Mouse (Mus musculus) MEL (cell line): ENCODE data around the gene Nbas. TPM values are rescaled to one million over a fixed set of nuclear protein-coding genes. Genes with fewer than 3 reads are reported as not detected.

ENCODE experiments used
- DNase-seq: peaks from one replicate; pipeline ENCODE4 v3.0.0; 2011; ENCODE audit warnings: low read depth, low spot score
- H3K27ac ChIP-seq: 2 replicates; pipeline ENCODE4 v1.5.1; 2012; ENCODE audit warnings: low read depth, mild to moderate bottlenecking, control low read depth, low read length, moderate library complexity; ENCODE audit not compliant: control insufficient read depth
- H3K27me3 ChIP-seq, 2 experiments: fragments of 150-350 bp in 1 of 2; sonication (generic) in 1 of 2; 2 replicates each; pipeline ENCODE4 v1.6.1; 2012; ENCODE audit warnings: low read length in 2 of 2, mild to moderate bottlenecking in 2 of 2, improper control_type of control experiment in 1 of 2, moderate library complexity in 1 of 2; ENCODE audit not compliant: insufficient read depth in 2 of 2, control insufficient read depth in 1 of 2
- H3K36me3 ChIP-seq, 2 experiments: 2 replicates each; pipeline ENCODE4 v1.6.1; 2012 to 2014; ENCODE audit warnings: low read length in 2 of 2, improper control_type of control experiment in 1 of 2, inconsistent platforms in 1 of 2, mild to moderate bottlenecking in 1 of 2; ENCODE audit not compliant: insufficient read depth in 2 of 2, control insufficient read depth in 1 of 2
- H3K4me1 ChIP-seq, 2 experiments: fragments of 150-350 bp in 1 of 2; sonication (generic) in 1 of 2; 2 replicates each; pipeline ENCODE4 v1.6.1; 2012; ENCODE audit warnings: low read length in 2 of 2, improper control_type of control experiment in 1 of 2, mild to moderate bottlenecking in 1 of 2; ENCODE audit not compliant: insufficient read depth in 2 of 2, control insufficient read depth in 1 of 2
- H3K4me3 ChIP-seq, 2 experiments: fragments of 150-350 bp in 1 of 2; sonication (generic) in 1 of 2; 2 replicates each; pipeline ENCODE4 v1.5.1; 2012; ENCODE audit warnings: low read depth in 2 of 2, low read length in 2 of 2, mild to moderate bottlenecking in 2 of 2, moderate library complexity in 2 of 2, control low read depth in 1 of 2, improper control_type of control experiment in 1 of 2; ENCODE audit not compliant: control insufficient read depth in 1 of 2, insufficient read depth in 1 of 2
- H3K79me2 ChIP-seq: 2 replicates; pipeline ENCODE4 v1.6.1; 2012; ENCODE audit warnings: mild to moderate bottlenecking, low read length, moderate library complexity; ENCODE audit not compliant: control insufficient read depth, poor library complexity, insufficient read depth
- H3K9ac ChIP-seq: 2 replicates; pipeline ENCODE4 v1.6.1; 2012; ENCODE audit warnings: low read depth, mild to moderate bottlenecking, control low read depth, low read length, moderate library complexity; ENCODE audit not compliant: control insufficient read depth, poor library complexity, severe bottlenecking
- H3K9me3 ChIP-seq: fragments of 150-350 bp; sonication (generic); replicated peaks from 2 replicates; pipeline ENCODE4 v1.6.1; 2012; ENCODE audit warnings: mild to moderate bottlenecking, low read length, improper control_type of control experiment, moderate library complexity; ENCODE audit not compliant: insufficient read depth
- BHLHE40 ChIP-seq: IDR thresholded peaks from 2 replicates; pipeline ENCODE4 v1.6.1; 2012; ENCODE audit warnings: low read depth, mild to moderate bottlenecking, inconsistent platforms, low read length, improper control_type of control experiment, borderline replicate concordance
- CTCF ChIP-seq, 3 experiments: IDR thresholded peaks in 2 of 3; conservative IDR thresholded peaks in 1 of 3; 2 replicates each; pipeline ENCODE4 v1.5.1; 2011 to 2012; ENCODE audit warnings: low read length in 3 of 3, low read depth in 2 of 3, mild to moderate bottlenecking in 2 of 3, improper control_type of control experiment in 1 of 3, inconsistent platforms in 1 of 3, mixed read lengths in 1 of 3, moderate library complexity in 1 of 3; ENCODE audit not compliant: control insufficient read depth in 1 of 3, insufficient read depth in 1 of 3, poor library complexity in 1 of 3, severe bottlenecking in 1 of 3
- EP300 ChIP-seq, 2 experiments: IDR thresholded peaks; 2 replicates each; pipeline ENCODE4 v1.6.1; 2011; ENCODE audit warnings: improper control_type of control experiment in 2 of 2, low read length in 2 of 2, low read depth in 1 of 2, mild to moderate bottlenecking in 1 of 2
- GABPA ChIP-seq: IDR thresholded peaks from 2 replicates; pipeline ENCODE4 v1.6.1; 2012; ENCODE audit warnings: low read depth, mild to moderate bottlenecking, inconsistent platforms, low read length, improper control_type of control experiment, moderate library complexity
- MYB ChIP-seq: IDR thresholded peaks from 2 replicates; pipeline ENCODE4 v1.6.1; 2011; ENCODE audit warnings: mild to moderate bottlenecking, low read depth, low read length, improper control_type of control experiment
- MYC ChIP-seq: IDR thresholded peaks from 2 replicates; pipeline ENCODE4 v1.6.1; 2011; ENCODE audit warnings: low read depth, mild to moderate bottlenecking, low read length, improper control_type of control experiment, moderate library complexity
- NELFE ChIP-seq: IDR thresholded peaks from 2 replicates; pipeline ENCODE4 v1.6.1; 2011; ENCODE audit warnings: low read depth, low read length, improper control_type of control experiment
- NRF1 ChIP-seq: IDR thresholded peaks from 2 replicates; pipeline ENCODE4 v1.6.1; 2014; ENCODE audit warnings: low read depth, mild to moderate bottlenecking, inconsistent platforms, low read length, improper control_type of control experiment, moderate library complexity; ENCODE audit not compliant: poor library complexity, insufficient read depth, severe bottlenecking
- RAD21 ChIP-seq: IDR thresholded peaks from 2 replicates; pipeline ENCODE4 v1.6.1; 2011; ENCODE audit warnings: mild to moderate bottlenecking, low read depth, low read length, improper control_type of control experiment
- TAL1 ChIP-seq: IDR thresholded peaks from 2 replicates; pipeline ENCODE4 v1.6.1; 2012; ENCODE audit warnings: mild to moderate bottlenecking, inconsistent platforms, low read length, moderate library complexity, mixed read lengths
- TBP ChIP-seq: IDR thresholded peaks from 2 replicates; pipeline ENCODE4 v1.8.0; 2011; ENCODE audit warnings: low read depth, low read length, improper control_type of control experiment
- ZC3H11A ChIP-seq: IDR thresholded peaks from 2 replicates; pipeline ENCODE4 v1.6.1; 2012; ENCODE audit warnings: low read depth, mild to moderate bottlenecking, inconsistent platforms, low read length, improper control_type of control experiment
- ZMIZ1 ChIP-seq: IDR thresholded peaks from 2 replicates; pipeline ENCODE4 v1.6.1; 2012; ENCODE audit warnings: low read depth, mild to moderate bottlenecking, inconsistent platforms, low read length, improper control_type of control experiment, moderate library complexity
- ZNF384 ChIP-seq: IDR thresholded peaks from 2 replicates; pipeline ENCODE4 v1.6.1; 2012; ENCODE audit warnings: low read depth, mild to moderate bottlenecking, inconsistent platforms, low read length, improper control_type of control experiment
- polyA plus RNA-seq, 2 experiments: library from polyadenylated mRNA; stranded (reverse) in 1 of 2; unstranded in 1 of 2; fragments of >175 nt in 1 of 2; fragments of >200 nt in 1 of 2; gene quantifications; 2 replicates each; pipeline versions ENCODE4 v1.2.1 to v1.2.4; 2012; ENCODE audit warnings: low replicate concordance in 2 of 2, low read depth in 1 of 2; ENCODE audit not compliant: insufficient read length in 2 of 2, insufficient read depth in 1 of 2, missing spikeins in 1 of 2
- total RNA-seq: library from RNA; depleted of rRNA; stranded (reverse); fragments of 300-350 nt; gene quantifications from 2 replicates; pipeline ENCODE4 v1.2.3, GENCODE M21; 2012

The Nbas gene
- total and polyA plus RNA-seq, 3 experiments = 24.2 to 25.7 TPM; not detected in 1

DNA sequence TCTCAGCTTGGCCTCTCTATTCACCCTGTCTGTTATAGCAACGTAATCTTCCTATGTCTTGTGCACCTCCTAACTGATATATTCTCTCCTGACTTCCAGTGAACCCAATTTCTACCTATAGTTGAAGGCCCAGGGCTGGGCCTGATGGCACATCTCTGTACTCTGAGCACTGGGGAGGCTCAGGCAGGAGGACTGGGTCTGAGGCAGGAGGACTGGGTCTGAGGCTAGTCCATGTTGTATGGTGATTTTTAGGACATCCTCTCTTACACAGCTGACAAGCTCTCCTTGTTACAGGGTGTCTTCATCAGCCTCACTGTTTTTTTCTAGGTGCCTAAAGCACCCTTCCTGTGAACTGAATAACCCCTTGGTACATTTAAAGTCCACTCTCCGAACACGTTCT, 521 bp upstream of the Nbas start:
- peak overlapping the region; percentile 51 for H3K27ac ChIP-seq
- H3K9ac ChIP-seq = peak overlapping the region; percentile 95
- H3K36me3 ChIP-seq = peaks cover 2 to 8% of the 10 kb centered on the region in 2 experiments; a peak in 2 of 4 replicates
- DNase-seq = no peak
- H3K4me3 ChIP-seq = peak overlapping the region; percentile 73 to 94
- TF ChIP-seq NELFE (no peak), GABPA (no peak), RAD21 (no peak), ZMIZ1 (no peak), TBP (no peak), TAL1 (no peak), EP300 (IDR thresholded peaks at IDR 0.05; ENCODE audit: low read depth in 1 of 2, low read length in 2 of 2) (0 out of 4 replicates have a peak, but pooled peaks of 1 of the 2 experiments have one; percentile 23)
- peaks cover 13% of the 10 kb centered on the region for H3K79me2 ChIP-seq
- no peaks in the 10 kb centered on the region for H3K27me3 ChIP-seq
- peaks cover 3 to 9% of the 10 kb centered on the region in 2 experiments; a peak in 3 of 4 replicates for H3K4me1 ChIP-seq
- H3K9me3 ChIP-seq = no peaks in the 10 kb centered on the region

DNA sequence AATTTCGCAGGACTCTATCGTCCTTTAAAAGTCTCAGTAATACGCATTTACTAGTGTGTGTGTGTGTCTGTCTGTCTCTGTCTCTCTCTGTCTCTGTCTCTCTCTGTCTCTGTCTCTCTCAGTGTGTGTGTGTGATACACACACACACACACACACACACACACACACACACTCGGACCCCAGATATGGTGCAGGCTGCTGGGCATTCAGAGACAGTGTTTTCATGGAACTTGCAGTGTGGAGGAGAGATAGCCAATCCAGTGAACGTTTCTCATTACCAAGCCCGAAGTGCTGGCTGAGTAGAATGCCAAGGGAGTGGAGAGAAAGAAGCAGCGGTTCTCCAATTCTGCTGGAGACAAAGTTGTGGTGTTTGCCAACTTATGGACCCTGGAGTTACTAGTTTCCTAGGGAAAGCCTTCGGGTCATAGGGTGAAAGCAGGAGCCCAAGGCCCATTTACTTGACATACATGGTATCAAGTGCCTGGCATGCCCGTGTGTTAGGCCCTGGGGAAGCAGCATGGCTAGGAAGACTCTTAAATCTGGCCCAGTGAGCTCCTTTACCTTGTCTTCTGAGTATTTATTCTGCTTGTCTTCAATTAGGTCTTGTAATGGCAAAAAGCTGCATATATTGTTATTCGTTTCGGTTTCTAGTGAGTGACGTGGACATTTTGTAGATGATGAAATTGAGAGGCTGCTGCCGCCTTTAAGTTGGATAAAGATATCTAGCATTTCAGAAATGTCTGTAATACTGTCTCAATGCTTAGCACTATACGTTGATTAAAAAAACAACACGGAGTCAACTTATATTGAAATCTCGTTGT, 847 bp downstream of the Nbas start:
- H3K4me3 ChIP-seq = peak overlapping the region; percentile 73 to 94
- H3K9me3 ChIP-seq = no peaks in the 10 kb centered on the region
- H3K79me2 ChIP-seq = peaks cover 13% of the 10 kb centered on the region
- peak overlapping the region; percentile 71 for H3K27ac ChIP-seq
- TF ChIP-seq ZNF384 = no peak
- no peak for TF ChIP-seq NRF1
- TF ChIP-seq BHLHE40 = no peak
- TF ChIP-seq GABPA = no peak
- TF ChIP-seq ZC3H11A = no peak
- TF ChIP-seq MYB = no peak
- no peak for TF ChIP-seq NELFE
- TF ChIP-seq RAD21 = no peak
- TF ChIP-seq ZMIZ1 = no peak
- TF ChIP-seq CTCF (IDR thresholded peaks at IDR 0.05 in 2 of 3, conservative IDR thresholded peaks at IDR 0.05 in 1 of 3; ENCODE audit: control insufficient read depth in 1 of 3, insufficient read depth in 1 of 3, low read depth in 2 of 3, low read length in 3 of 3, poor library complexity in 1 of 3, severe bottlenecking in 1 of 3) = no peak
- TF ChIP-seq MYC = no peak
- TF ChIP-seq, all 39 proteins: peak for 0
- DNase-seq = peak; percentile 62
- Histone ChIP-seq H3K4me1 (peaks cover 3 to 9% of the 10 kb centered on the region in 2 experiments; a peak in 3 of 4 replicates), H3K9ac (peak overlapping the region; percentile 95), H3K36me3 (peaks cover 2 to 8% of the 10 kb centered on the region in 2 experiments; a peak in 2 of 4 replicates), H3K27me3 (no peaks in the 10 kb centered on the region)
